Mouse (Mus musculus) lung, postnatal 14 days (tissue): Measurements from ENCODE around the gene Cmklr1.

ENCODE experiments used
- DNase-seq: peaks from one replicate; pipeline ENCODE4 v3.0.0; 2021

Gene Cmklr1

DNA sequence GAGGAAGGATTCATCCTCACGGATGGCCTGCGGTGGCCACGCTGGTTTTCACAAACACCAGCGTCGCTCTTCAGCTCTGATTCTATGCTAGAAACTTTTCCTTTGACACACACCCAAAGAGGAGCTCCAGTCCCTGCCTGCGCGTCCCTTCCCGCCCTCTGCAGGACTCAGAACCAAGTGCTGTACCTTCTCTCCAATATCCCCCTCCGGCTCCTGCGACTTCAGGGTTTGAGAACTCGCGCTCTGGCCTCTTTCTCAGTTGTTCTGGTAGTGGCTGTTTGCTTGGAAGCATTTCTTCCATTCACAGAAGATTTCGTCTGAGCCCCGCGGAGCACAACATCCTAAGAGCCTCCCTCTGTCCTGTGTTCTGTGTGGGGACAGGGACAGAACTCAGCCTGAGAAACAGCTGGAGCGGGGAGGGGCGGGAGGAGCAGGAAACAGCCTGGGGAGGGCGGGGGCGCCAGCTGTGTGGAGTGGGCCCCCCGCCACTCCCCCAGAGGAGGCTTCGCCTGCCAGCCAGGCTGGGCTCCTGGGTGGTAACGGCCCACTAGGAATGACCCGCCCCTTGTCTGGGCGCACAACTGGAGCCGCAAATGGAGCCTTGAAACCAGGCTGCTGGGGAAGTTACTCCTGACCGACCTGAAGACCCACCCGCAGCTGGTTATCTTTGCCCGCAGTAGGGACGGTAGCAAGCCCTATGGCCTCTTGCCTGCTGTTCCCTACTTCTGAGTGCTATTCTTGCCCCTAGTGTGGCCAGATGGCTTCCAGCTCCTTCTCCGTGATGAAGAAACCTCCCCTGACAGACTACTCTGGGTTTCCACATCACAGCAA lies at the start of gene Cmklr1:
TSS of gene Cmklr1 (minus strand) at position 392 of the 831 bp plus-strand sequence.
- DNase-seq = peak; percentile 57

- no peak for DNase-seq
Observed at GRCm38 (mm10) chr5:113694415-113694814, 44.2 kb upstream of the Cmklr1 start.

DNA sequence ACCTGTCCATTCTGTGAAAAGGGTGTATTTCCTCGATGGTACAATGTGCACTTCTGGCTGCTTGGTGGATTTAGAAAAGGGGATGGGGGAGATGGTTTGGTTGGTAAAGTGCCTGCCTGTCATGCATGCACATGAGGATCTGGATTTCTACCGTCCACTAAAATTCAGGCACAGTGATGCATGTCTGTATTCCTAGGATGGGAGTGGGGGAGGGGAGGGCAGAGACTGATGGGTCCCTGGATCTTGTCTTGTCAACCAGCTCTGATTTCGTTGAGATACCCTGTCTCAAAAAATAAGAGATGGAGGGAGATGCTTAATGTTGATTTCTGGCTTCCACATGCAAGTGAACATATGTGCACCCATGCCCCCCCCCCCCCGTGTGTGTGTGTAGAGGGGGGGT lies 43.8 kb upstream of the Cmklr1 start:
- no peak for DNase-seq

- DNase-seq = no peak
Observed at GRCm38 (mm10) chr5:113693196-113693755, 43.0 kb upstream of the Cmklr1 start.

- DNase-seq = no peak
Observed at GRCm38 (mm10) chr5:113690866-113691265, 40.6 kb upstream of the Cmklr1 start.

GRCm38 (mm10) chr5:113690069-113690548 lies 39.9 kb upstream of the Cmklr1 start:
- DNase-seq = no peak

DNA sequence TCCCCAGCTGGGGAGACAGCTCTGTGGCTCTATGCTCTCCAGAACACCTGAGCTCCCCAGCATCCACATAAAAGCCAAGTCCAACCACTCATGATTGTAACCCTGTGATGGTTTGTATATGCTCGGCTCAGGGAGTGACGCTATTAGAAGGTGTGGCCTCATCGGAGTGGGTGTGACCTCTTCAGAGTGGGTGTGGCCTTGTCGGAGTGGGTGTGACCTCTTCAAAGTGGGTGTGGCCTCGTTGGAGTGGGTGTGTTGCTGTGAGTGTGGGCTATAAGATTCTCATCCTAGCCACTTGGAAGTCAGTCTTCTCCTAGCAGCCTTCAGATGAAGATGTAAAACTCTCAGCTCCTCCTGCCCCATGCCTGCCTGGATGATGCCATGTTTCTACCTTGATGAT lies 37.3 kb upstream of the Cmklr1 start:
- no peak for DNase-seq

GRCm38 (mm10) chr5:113685471-113685870 lies 35.2 kb upstream of the Cmklr1 start:
- DNase-seq = no peak

- DNase-seq = no peak
Observed at GRCm38 (mm10) chr5:113683246-113683645, 33.0 kb upstream of the Cmklr1 start.

GRCm38 (mm10) chr5:113682472-113682871 lies 32.2 kb upstream of the Cmklr1 start:
- DNase-seq = no peak

DNA sequence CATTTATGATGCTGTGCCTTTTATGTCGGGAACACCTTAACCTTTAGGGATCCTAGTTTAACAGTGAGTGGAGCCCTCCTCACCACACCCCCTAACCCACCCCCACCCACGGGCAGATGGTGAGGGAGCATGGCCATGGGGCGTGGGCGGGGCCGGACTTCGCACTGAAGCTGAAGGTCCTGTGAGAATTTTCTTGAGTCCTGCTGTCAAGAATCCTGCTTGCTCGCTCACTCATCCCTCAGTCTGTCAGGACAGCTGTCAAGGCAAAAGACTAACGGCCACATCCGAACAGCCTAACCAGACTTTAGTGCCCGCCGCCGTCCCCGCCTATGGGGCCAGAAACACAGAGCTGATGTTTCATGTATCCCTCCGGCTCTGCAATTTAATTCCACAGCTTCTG lies 31.0 kb upstream of the Cmklr1 start:
- no peak for DNase-seq

DNA sequence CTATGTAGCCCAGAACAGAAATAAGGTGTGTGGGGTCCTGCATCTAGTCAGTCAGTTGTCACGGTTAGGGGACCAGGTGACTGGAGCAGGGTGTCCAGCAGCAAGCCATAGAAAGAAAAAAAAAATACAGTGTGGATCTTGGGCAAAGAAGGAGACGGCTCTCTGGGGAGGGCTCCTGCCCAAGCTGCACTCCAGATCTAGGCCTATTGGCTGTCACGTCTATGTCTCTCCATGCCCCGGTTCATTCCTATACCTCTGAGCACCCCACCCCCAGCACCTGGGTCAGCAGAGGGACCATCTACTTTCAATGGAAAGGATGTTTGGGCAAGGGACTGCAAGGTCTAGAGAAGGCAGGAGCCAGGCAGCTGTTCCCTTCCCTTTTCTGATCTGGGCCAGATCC lies 29.3 kb upstream of the Cmklr1 start:
- no peak for DNase-seq

DNA sequence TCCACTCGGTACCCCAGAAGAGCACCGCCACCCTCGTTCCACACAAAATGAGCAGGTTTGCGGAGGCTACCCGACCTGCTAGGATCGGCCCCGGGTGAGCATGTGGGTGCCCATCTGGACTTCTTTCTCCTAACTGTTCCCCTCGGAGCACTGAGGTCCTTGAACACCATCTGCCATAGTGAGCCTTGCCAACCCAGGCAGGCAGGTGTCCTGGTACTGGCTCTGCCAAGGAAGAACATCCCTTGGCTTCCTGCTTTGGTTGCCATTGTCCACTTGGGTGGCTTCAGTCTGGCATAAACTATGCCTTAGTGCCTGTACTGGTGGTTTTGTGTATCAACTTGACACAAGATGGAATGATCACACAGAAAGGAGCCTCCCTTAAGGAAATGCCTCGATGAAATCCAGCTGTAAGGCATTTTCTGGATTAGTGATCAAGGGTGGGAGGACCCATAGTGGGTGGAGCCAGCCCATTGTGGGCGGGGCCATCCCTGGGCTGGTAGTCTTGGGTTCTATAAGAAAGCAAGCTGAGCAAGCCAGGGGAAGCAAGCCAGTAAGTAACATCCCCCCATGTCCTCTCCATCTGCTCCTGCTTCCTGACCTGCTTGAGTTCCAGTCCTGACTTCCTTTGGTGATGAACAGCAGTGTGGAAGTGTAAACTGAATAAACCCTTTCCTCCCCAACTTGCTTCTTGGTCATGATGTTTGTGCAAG lies 28.7 kb upstream of the Cmklr1 start:
- no peak for DNase-seq

GRCm38 (mm10) chr5:113677541-113677940 lies 27.3 kb upstream of the Cmklr1 start:
- DNase-seq = no peak

DNA sequence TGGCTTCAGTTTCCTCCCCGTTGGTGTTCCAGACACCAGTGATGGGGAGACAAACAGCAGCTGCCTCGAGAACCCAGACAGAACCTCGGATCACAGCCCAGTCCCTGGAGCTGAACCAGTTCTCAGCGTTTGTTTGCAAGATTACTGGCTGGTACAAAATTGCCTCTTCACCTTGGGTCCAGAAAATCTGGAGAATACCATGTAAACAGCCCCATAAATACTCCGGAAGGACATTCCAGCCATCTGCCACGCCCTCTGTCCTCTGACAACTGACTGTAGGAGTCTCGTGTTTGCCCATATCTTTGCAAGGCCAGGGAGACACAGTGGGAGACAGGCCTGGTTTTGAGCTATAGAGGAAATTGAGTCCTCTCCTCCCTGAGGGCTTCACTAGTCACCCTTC lies 24.6 kb upstream of the Cmklr1 start:
- peak; percentile 34 for DNase-seq

- peak; percentile 30 for DNase-seq
Observed at GRCm38 (mm10) chr5:113672456-113672855, 22.2 kb upstream of the Cmklr1 start.

DNA sequence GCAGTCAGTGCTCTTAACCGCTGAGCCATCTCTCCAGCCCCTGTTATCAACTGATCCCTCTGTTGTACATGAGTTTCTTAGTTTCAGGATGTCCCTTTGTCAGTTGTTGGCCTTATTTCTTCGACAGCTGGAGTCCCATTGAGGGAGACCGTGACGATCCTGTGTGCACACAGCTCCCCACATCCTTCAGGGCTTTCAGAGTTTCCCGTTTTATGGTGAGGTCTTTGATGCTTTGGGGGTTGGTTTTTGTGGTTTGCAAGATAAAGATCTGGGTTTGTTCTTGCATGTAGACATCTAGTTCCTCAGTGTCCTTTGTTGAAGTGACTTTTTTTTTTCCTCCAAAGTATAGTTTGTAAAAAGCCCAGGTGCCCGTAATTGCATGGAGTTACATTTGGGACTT lies 20.4 kb upstream of the Cmklr1 start:
- DNase-seq = no peak

- DNase-seq = no peak
Observed at GRCm38 (mm10) chr5:113670110-113670509, 19.9 kb upstream of the Cmklr1 start.

- DNase-seq = no peak
Observed at GRCm38 (mm10) chr5:113664629-113665195, 14.5 kb upstream of the Cmklr1 start.

- no peak for DNase-seq
Observed at GRCm38 (mm10) chr5:113664127-113664526, 13.9 kb upstream of the Cmklr1 start.

- peak; percentile 59 for DNase-seq
Observed at GRCm38 (mm10) chr5:113660872-113661271, 10.6 kb upstream of the Cmklr1 start.

DNA sequence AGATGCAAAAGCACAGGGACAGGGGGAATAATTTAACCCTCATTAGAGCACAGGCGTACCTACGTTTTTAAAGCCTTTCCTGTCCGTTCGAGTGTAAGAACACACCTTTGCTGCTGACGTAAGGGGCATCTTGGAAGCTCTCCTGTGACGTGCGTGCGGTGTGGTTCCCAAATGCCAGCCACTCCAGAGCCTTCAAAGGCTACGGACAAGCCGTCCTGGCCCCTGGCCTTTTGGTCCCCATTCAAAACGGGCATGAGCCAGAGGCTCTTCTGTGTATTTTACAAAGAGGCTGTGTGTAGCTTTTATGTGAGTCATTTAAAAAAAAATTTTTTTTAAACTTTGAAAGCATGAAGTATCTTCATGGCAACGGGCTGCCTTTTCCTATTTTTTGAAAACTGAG lies 4.6 kb upstream of the Cmklr1 start:
- no peak for DNase-seq

GRCm38 (mm10) chr5:113654206-113654605 lies 4.0 kb upstream of the Cmklr1 start:
- DNase-seq = no peak
